Mouse (Mus musculus): Measurements from ENCODE around the gene Efs.
"Not testable (repeated sequence)": the region's sequence is repeated elsewhere in the genome, so short reads cannot be mapped to it uniquely, and the experiment has no call there.

The Efs gene

GRCm38 (mm10) chr14:54925349-54926342, at the start of gene Efs:
Gene Efs, minus strand, starts transcription at chr14:54926126.
- DNase-seq (ENCODE audit: low read depth), result no peak

- no peak for DNase-seq (ENCODE audit: low read depth)
Measured at GRCm38 (mm10) chr14:54974068-54974791, 48.3 kb upstream of the Efs start.

- not testable (repeated sequence) for DNase-seq (ENCODE audit: low read depth)
Measured at GRCm38 (mm10) chr14:54972786-54973185, 46.9 kb upstream of the Efs start.

- DNase-seq (ENCODE audit: low read depth), result no peak
Measured at GRCm38 (mm10) chr14:54968344-54968743, 42.4 kb upstream of the Efs start.

- DNase-seq (ENCODE audit: low read depth), result no peak
Measured at GRCm38 (mm10) chr14:54967874-54968273, 41.9 kb upstream of the Efs start.

- no peak for DNase-seq (ENCODE audit: low read depth)
Measured at GRCm38 (mm10) chr14:54966320-54966977, 40.5 kb upstream of the Efs start, which contains the start of gene Myh6. Gene Myh6, minus strand, starts transcription at chr14:54966927.

- DNase-seq (ENCODE audit: low read depth), result no peak
Measured at GRCm38 (mm10) chr14:54965631-54966030, 39.7 kb upstream of the Efs start.

GRCm38 (mm10) chr14:54965044-54965443, 39.1 kb upstream of the Efs start:
- no peak for DNase-seq (ENCODE audit: low read depth)

GRCm38 (mm10) chr14:54963727-54964126, 37.8 kb upstream of the Efs start:
- DNase-seq (ENCODE audit: low read depth), result no peak

- no peak for DNase-seq (ENCODE audit: low read depth)
Measured at GRCm38 (mm10) chr14:54962714-54963113, 36.8 kb upstream of the Efs start.

- DNase-seq (ENCODE audit: low read depth), result no peak
Measured at GRCm38 (mm10) chr14:54961487-54961886, 35.6 kb upstream of the Efs start.

- DNase-seq (ENCODE audit: low read depth), result peak; percentile 7
Measured at GRCm38 (mm10) chr14:54960769-54961168, 34.8 kb upstream of the Efs start.

GRCm38 (mm10) chr14:54959853-54960613, 34.1 kb upstream of the Efs start:
- DNase-seq (ENCODE audit: low read depth), result not testable (repeated sequence)

GRCm38 (mm10) chr14:54959197-54959596, 33.3 kb upstream of the Efs start:
- no peak for DNase-seq (ENCODE audit: low read depth)

GRCm38 (mm10) chr14:54958503-54958902, 32.6 kb upstream of the Efs start:
- DNase-seq (ENCODE audit: low read depth), result no peak

- no peak for DNase-seq (ENCODE audit: low read depth)
Measured at GRCm38 (mm10) chr14:54956533-54956932, 30.6 kb upstream of the Efs start.

- no peak for DNase-seq (ENCODE audit: low read depth)
Measured at GRCm38 (mm10) chr14:54955481-54955880, 29.6 kb upstream of the Efs start.

- no peak for DNase-seq (ENCODE audit: low read depth)
Measured at GRCm38 (mm10) chr14:54954474-54954873, 28.5 kb upstream of the Efs start.

- no peak for DNase-seq (ENCODE audit: low read depth)
Measured at GRCm38 (mm10) chr14:54953664-54954206, 27.8 kb upstream of the Efs start.

- DNase-seq (ENCODE audit: low read depth), result no peak
Measured at GRCm38 (mm10) chr14:54951587-54951986, 25.7 kb upstream of the Efs start.

- DNase-seq (ENCODE audit: low read depth), result no peak
Measured at GRCm38 (mm10) chr14:54950493-54950892, 24.6 kb upstream of the Efs start.

All from induced T-regulatory cell, adult 2 months (primary cell).